In genomic region chr5:136007745-136008144, GRCm38 (mm10) we compare ENCODE assay signal across 39 mouse cellular contexts. TPM values are rescaled to one million over a fixed set of nuclear protein-coding genes. Genes with fewer than 3 reads are reported as not detected.
A peak's percentile ranks its signal among the peaks of the same experiment; 100 is the strongest.
DNase-seq lines count a peak whose midpoint lies in the region; ATAC-seq and TF ChIP-seq lines count a peak whose summit lies in the region.
"Had no signal": no experiment of that assay in that cellular context is flagged by ENCODE, and none has a peak within 500 bp of the region (broad histone marks: within the 10 kb centered on the region; RNA-seq: fewer than 3 reads in every experiment).

No protein-coding gene starts in this region.

- DNase-seq in adrenal gland, postnatal 14 days = peak; percentile 61
- no peak for DNase-seq in adrenal gland, postnatal 4 days (ENCODE audit: low spot score in 2 of 2)
- DNase-seq in adipocyte (ENCODE audit: low spot score) = peak; percentile 72
- no peak for DNase-seq in midbrain, postnatal 0 days (ENCODE audit: low spot score)
- DNase-seq in testis, postnatal 10 days (ENCODE audit: low spot score) = no peak
- DNase-seq: cerebellum, adult 11-12 months; cerebellum, adult 9-11 months; forebrain, postnatal 0 days; gastrocnemius, postnatal 14 days; heart, postnatal 10 days; kidney, adult 9 months; kidney, postnatal 10 days; layer of hippocampus, adult 9-11 months; liver; lung, postnatal 4 days; midbrain, embryonic 14.5 days; right cerebral cortex, adult 18-20 months; right cerebral cortex, postnatal 4 days; thymus, adult 2 months; thymus, postnatal 36 days had no signal

- no peak overlapping the region for H3K4me2 ChIP-seq in midbrain, postnatal 0 days (ENCODE audit: low read depth, low read length, poor library complexity, severe bottlenecking)
- H3K4me2 ChIP-seq: embryonic facial prominence, embryonic 15.5 days; forebrain, embryonic 12.5 days; heart, embryonic 13.5 days; hindbrain, embryonic 14.5 days; liver, embryonic 15.5 days; lung, embryonic 15.5 days had no signal

- no peak for ATAC-seq in megakaryocyte, adult 5-6 weeks (ENCODE audit: poor library complexity, severe bottlenecking)
- no peak for ATAC-seq in midbrain, postnatal 0 days (ENCODE audit: low FRiP score)
- ATAC-seq: forebrain, postnatal 0 days; intestine, postnatal 0 days had no signal

- H3K4me3 ChIP-seq in megakaryocyte, embryonic 14.5 days (replicated peaks) = peak overlapping the region; percentile 62
- H3K4me3 ChIP-seq in midbrain, postnatal 0 days (ENCODE audit: low read depth, low read length) = no peak overlapping the region
- H3K4me3 ChIP-seq: embryonic facial prominence, embryonic 15.5 days; forebrain, embryonic 12.5 days; heart, embryonic 13.5 days; liver, embryonic 15.5 days; lung, embryonic 15.5 days had no signal

- H3K4me1 ChIP-seq in megakaryocyte, embryonic 14.5 days = peaks cover 59% of the 10 kb centered on the region
- no peaks in the 10 kb centered on the region for H3K4me1 ChIP-seq in midbrain, postnatal 0 days (ENCODE audit: insufficient read depth, low read length)
- H3K4me1 ChIP-seq: liver, embryonic 15.5 days had no signal

- H3K9me3 ChIP-seq in megakaryocyte, embryonic 14.5 days = no peaks in the 10 kb centered on the region
- H3K9me3 ChIP-seq in midbrain, postnatal 0 days (ENCODE audit: low read length) = no peaks in the 10 kb centered on the region
- H3K9me3 ChIP-seq: embryonic facial prominence, embryonic 15.5 days; forebrain, embryonic 12.5 days; heart, embryonic 13.5 days; liver, embryonic 15.5 days; lung, embryonic 15.5 days had no signal

- H3K36me3 ChIP-seq in megakaryocyte, embryonic 14.5 days (replicated peaks; ENCODE audit: low read length) = peaks cover 56% of the 10 kb centered on the region
- peaks cover 25% of the 10 kb centered on the region for H3K36me3 ChIP-seq in midbrain, postnatal 0 days (ENCODE audit: insufficient read depth, low read length)

- H3K27me3 ChIP-seq in megakaryocyte, embryonic 14.5 days (replicated peaks) = no peaks in the 10 kb centered on the region
- H3K27me3 ChIP-seq in midbrain, postnatal 0 days (ENCODE audit: insufficient read depth, low read length) = no peaks in the 10 kb centered on the region
- H3K27me3 ChIP-seq: embryonic facial prominence, embryonic 15.5 days; forebrain, embryonic 12.5 days; heart, embryonic 13.5 days; liver, embryonic 15.5 days; lung, embryonic 15.5 days had no signal

- no peak for TF ChIP-seq CTCF in midbrain, postnatal 0 days (IDR thresholded peaks at IDR 0.05)

- H3K9ac ChIP-seq in midbrain, postnatal 0 days (replicated peaks; ENCODE audit: low read length, poor library complexity, severe bottlenecking) = no peak overlapping the region
- H3K9ac ChIP-seq: embryonic facial prominence, embryonic 15.5 days; forebrain, embryonic 12.5 days; forebrain, postnatal 0 days; heart, embryonic 13.5 days; hindbrain, embryonic 14.5 days; liver, embryonic 15.5 days; lung, embryonic 15.5 days had no signal

- 82% methylated on average over 7 of the region's 7 CpGs for WGBS in midbrain, postnatal 0 days

- H3K27ac ChIP-seq in midbrain, postnatal 0 days (ENCODE audit: low read depth, low read length) = no peak overlapping the region
- H3K27ac ChIP-seq: embryonic facial prominence, embryonic 15.5 days; forebrain, embryonic 12.5 days; heart, embryonic 13.5 days; hindbrain, embryonic 14.5 days; liver, embryonic 15.5 days; lung, embryonic 15.5 days; stomach, postnatal 0 days had no signal

RNA-seq across cellular contexts. Expression of gene Dtx2, which starts 13.1 kb away (rescaled TPM):
- total RNA-seq in adrenal gland, postnatal 14 days (2021) = 15.4 and 15.5 TPM in 2 replicates
- 10 to 100 TPM; 18.6 to 19.0 TPM for total RNA-seq in adrenal gland, postnatal 4 days (2021)
- polyA plus RNA-seq in megakaryocyte, embryonic 14.5 days (2012; ENCODE audit: insufficient read depth, low replicate concordance) = 23.7 and 30.1 TPM in 2 replicates
- total RNA-seq in megakaryocyte, adult 5-6 weeks (2015) = 26.3 and 30.3 TPM in 2 replicates
- 10.9 and 12.4 TPM in 2 replicates for total RNA-seq in megakaryocyte, adult 5-6 weeks (2017)
- 22.3 and 25.4 TPM in 2 replicates for total RNA-seq in midbrain, postnatal 0 days (2014; rRNA removed)
- polyA plus RNA-seq in midbrain, postnatal 0 days (2015; fragmentation: Nextera tagmentation; extraction: Ambion mirVana) = 20.1 and 20.5 TPM in 2 replicates

RNA-seq across cellular contexts. Expression of gene Zp3, which starts 27.8 kb away (rescaled TPM):
- total RNA-seq in adrenal gland, postnatal 14 days (2021) = not detected in 2 replicates
- total RNA-seq in adrenal gland, postnatal 4 days (2021) = under 1 TPM in 1 of 2 experiments, not detected in 1; 0.45 TPM
- polyA plus RNA-seq in megakaryocyte, embryonic 14.5 days (2012; ENCODE audit: insufficient read depth, low replicate concordance) = not detected in 2 replicates
- total RNA-seq in megakaryocyte, adult 5-6 weeks (2015) = 0.20 TPM in 1 of 2 replicates, not detected in the other
- total RNA-seq in megakaryocyte, adult 5-6 weeks (2017) = not detected in 2 replicates
- total RNA-seq in midbrain, postnatal 0 days (2014; rRNA removed) = 0.99 TPM in 1 of 2 replicates, not detected in the other
- 0.21 and 0.27 TPM in 2 replicates for polyA plus RNA-seq in midbrain, postnatal 0 days (2015; fragmentation: Nextera tagmentation; extraction: Ambion mirVana)
- total RNA-seq: gastrocnemius, postnatal 14 days; granulocyte monocyte progenitor cell, adult 5-6 weeks; heart, postnatal 10 days; hematopoietic stem cell, adult 5-6 weeks; left cerebral cortex, postnatal 10 days; MEL; neutrophil, adult 5-6 weeks had no signal
- polyA plus RNA-seq: forebrain, embryonic 12.5 days; hindbrain, embryonic 14.5 days; intestine, postnatal 0 days; large intestine, adult 2 months; limb, embryonic 11.5 days; liver, embryonic 15.5 days; lung, embryonic 15.5 days; midbrain, embryonic 14.5 days; neural tube, embryonic 11.5 days; spleen, adult 2 months; stomach, postnatal 0 days had no signal

RNA-seq across cellular contexts. Expression of gene Upk3b, which starts 30.6 kb away (rescaled TPM):
- 8.2 and 11.7 TPM in 2 replicates for total RNA-seq in adrenal gland, postnatal 14 days (2021)
- 10 to 100 TPM; 14.2 to 15.0 TPM for total RNA-seq in adrenal gland, postnatal 4 days (2021)
- 0.06 TPM in 1 of 2 replicates, not detected in the other for polyA plus RNA-seq in megakaryocyte, embryonic 14.5 days (2012; ENCODE audit: insufficient read depth, low replicate concordance)
- not detected in 2 replicates for total RNA-seq in megakaryocyte, adult 5-6 weeks (2015)
- not detected in 2 replicates for total RNA-seq in megakaryocyte, adult 5-6 weeks (2017)
- total RNA-seq in midbrain, postnatal 0 days (2014; rRNA removed) = not detected in 2 replicates
- not detected in 2 replicates for polyA plus RNA-seq in midbrain, postnatal 0 days (2015; fragmentation: Nextera tagmentation; extraction: Ambion mirVana)
- total RNA-seq: gastrocnemius, postnatal 14 days; granulocyte monocyte progenitor cell, adult 5-6 weeks; hematopoietic stem cell, adult 5-6 weeks; left cerebral cortex, postnatal 10 days; MEL; neutrophil, adult 5-6 weeks had no signal
- polyA plus RNA-seq: forebrain, embryonic 12.5 days; forebrain, postnatal 0 days; hindbrain, embryonic 14.5 days; midbrain, embryonic 14.5 days had no signal

RNA-seq across cellular contexts. Expression of gene Ssc4d, which starts 33.4 kb away (rescaled TPM):
- 2.1 and 3.1 TPM in 2 replicates for total RNA-seq in adrenal gland, postnatal 14 days (2021)
- 1 to 10 TPM; 6.7 to 8.1 TPM for total RNA-seq in adrenal gland, postnatal 4 days (2021)
- 5.0 and 13.7 TPM in 2 replicates for polyA plus RNA-seq in megakaryocyte, embryonic 14.5 days (2012; ENCODE audit: insufficient read depth, low replicate concordance)
- 17.1 and 19.9 TPM in 2 replicates for total RNA-seq in megakaryocyte, adult 5-6 weeks (2015)
- total RNA-seq in megakaryocyte, adult 5-6 weeks (2017) = 6.0 and 7.4 TPM in 2 replicates
- total RNA-seq in midbrain, postnatal 0 days (2014; rRNA removed) = 8.0 and 8.9 TPM in 2 replicates
- 3.6 TPM in 2 replicates for polyA plus RNA-seq in midbrain, postnatal 0 days (2015; fragmentation: Nextera tagmentation; extraction: Ambion mirVana)

RNA-seq across cellular contexts. Expression of gene Upk3bl, which starts 46.5 kb away (rescaled TPM):
- not detected in 2 replicates for total RNA-seq in adrenal gland, postnatal 14 days (2021)
- under 1 TPM in 1 of 2 experiments, not detected in 1; 0.78 TPM for total RNA-seq in adrenal gland, postnatal 4 days (2021)
- not detected in 2 replicates for polyA plus RNA-seq in megakaryocyte, embryonic 14.5 days (2012; ENCODE audit: insufficient read depth, low replicate concordance)
- total RNA-seq in megakaryocyte, adult 5-6 weeks (2015) = not detected in 2 replicates
- not detected in 2 replicates for total RNA-seq in megakaryocyte, adult 5-6 weeks (2017)
- total RNA-seq in midbrain, postnatal 0 days (2014; rRNA removed) = not detected in 2 replicates
- polyA plus RNA-seq in midbrain, postnatal 0 days (2015; fragmentation: Nextera tagmentation; extraction: Ambion mirVana) = not detected in 2 replicates
- total RNA-seq: forebrain, postnatal 0 days; granulocyte monocyte progenitor cell, adult 5-6 weeks; heart, postnatal 10 days; hematopoietic stem cell, adult 5-6 weeks; left cerebral cortex, postnatal 10 days; MEL had no signal
- polyA plus RNA-seq: forebrain, postnatal 0 days; hindbrain, embryonic 14.5 days; intestine, postnatal 0 days; midbrain, embryonic 14.5 days; spleen, adult 2 months had no signal

Comparison
In these comparisons a context has a peak if more than half of its experiments do, and no peak if none do; other contexts are left out.
1. DNase-seq: peak in adrenal gland, postnatal 14 days (single experiment) and adipocyte (single experiment); none in adrenal gland, postnatal 4 days (0 of 2), midbrain, postnatal 0 days (single experiment) and testis, postnatal 10 days (single experiment).